Mouse (Mus musculus): ENCODE measurements around the gene Tanc1. TPM values are rescaled to one million over a fixed set of nuclear protein-coding genes. Genes with fewer than 3 reads are reported as not detected.

Gene Tanc1
- polyA plus RNA-seq, 1 experiment from 2014 or later, result 40.7 TPM

DNA sequence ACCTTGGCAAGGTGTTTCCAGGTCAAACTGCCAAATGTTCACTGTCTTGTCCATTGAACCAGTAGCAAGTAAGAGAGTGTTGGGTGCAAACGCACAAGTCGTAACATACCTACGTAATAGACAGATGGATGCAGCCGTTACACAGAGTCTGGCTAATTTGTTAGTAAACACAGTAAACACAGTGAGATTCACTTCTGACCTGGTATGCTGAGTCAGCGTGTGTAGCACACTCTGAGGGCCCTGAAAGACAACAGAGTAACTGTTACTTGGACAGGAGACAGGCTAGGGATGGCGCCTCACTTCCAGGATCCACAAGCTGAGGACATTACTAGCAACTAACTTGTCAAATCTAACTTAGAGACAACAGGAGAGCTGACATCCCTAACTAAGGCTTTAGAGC is 250.8 kb downstream of the Tanc1 start:
- H3K36me3 ChIP-seq, result peaks cover 32% of the 10 kb centered on the region

GRCm38 (mm10) chr2:59870526-59870925 is 258.7 kb downstream of the Tanc1 start:
- H3K36me3 ChIP-seq, result peaks cover 28% of the 10 kb centered on the region

More for the DNA sequence above, 250.8 kb downstream of the Tanc1 start:
- Histone ChIP-seq H3K9me3 (no peaks in the 10 kb centered on the region), H3K27ac (no peak overlapping the region), H3K4me1 (no peaks in the 10 kb centered on the region), H3K4me3 (no peak overlapping the region), H3K27me3 (ENCODE audit: insufficient read depth, poor library complexity, severe bottlenecking) (no peaks in the 10 kb centered on the region)
- DNase-seq (ENCODE audit: low spot score), result no peak
- 88% methylated on average over 6 of the region's 6 CpGs for WGBS

DNA sequence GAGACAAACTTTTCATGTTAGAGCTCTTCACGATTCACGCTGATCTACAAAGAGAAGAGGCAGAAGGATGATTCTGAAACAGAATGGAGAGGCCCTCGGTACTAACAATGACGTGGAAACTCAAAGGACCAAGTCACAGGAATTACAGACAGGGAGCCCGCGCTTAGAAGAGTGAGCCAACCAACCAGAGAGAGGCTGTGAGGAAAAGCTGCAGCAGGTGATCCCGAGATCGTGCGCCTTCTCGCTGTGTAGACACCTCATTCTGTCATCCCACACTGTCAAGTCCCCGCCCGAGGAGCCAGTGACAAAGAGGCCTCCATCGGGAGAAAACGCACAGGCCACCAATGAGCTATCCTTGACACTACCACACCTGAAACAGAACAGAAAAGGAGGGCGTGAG is 264.6 kb downstream of the Tanc1 start:
- Histone ChIP-seq H3K27ac (no peak overlapping the region), H3K27me3 (ENCODE audit: insufficient read depth, poor library complexity, severe bottlenecking) (no peaks in the 10 kb centered on the region), H3K4me3 (no peak overlapping the region), H3K36me3 (peaks cover 53% of the 10 kb centered on the region), H3K4me1 (peaks cover 6% of the 10 kb centered on the region; the same call in 1 of the 2 replicates), H3K9me3 (0 out of 2 replicates have a peak, but pooled peaks cover 2% of the 10 kb centered on the region)
- DNase-seq (ENCODE audit: low spot score), result no peak
- 89% methylated on average over 15 of the region's 15 CpGs for WGBS

More at GRCm38 (mm10) chr2:59870526-59870925, 258.7 kb downstream of the Tanc1 start:
- H3K9me3 ChIP-seq, result no peaks in the 10 kb centered on the region
- H3K27ac ChIP-seq, result no peak overlapping the region
- DNase-seq (ENCODE audit: low spot score), result no peak
- no peak overlapping the region for H3K4me3 ChIP-seq
- WGBS, result 86% methylated on average over 6 of the region's 6 CpGs
- H3K4me1 ChIP-seq, result no peaks in the 10 kb centered on the region
- H3K27me3 ChIP-seq (ENCODE audit: insufficient read depth, poor library complexity, severe bottlenecking), result no peaks in the 10 kb centered on the region

DNA sequence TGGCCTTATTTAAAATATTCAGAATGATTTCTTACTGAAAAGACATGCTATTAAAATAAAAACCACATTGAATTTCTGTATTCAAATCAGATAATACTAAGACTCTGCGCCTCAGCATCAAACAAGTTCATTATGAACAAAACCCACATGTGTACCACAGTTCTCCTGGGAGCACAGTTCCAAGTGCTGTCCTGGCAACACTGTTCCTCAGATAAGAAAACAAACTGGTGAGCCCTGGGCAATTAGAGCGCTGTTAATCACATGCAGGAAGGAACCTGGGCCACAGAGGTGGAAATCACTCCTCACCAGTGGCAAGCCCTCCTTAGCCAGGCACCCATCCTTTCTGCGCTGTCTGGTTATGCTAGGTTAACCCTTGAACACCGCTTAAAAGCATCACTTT is 265.5 kb downstream of the Tanc1 start:
- 79% methylated on average over 4 of the region's 4 CpGs for WGBS
- peaks cover 44% of the 10 kb centered on the region for H3K36me3 ChIP-seq

GRCm38 (mm10) chr2:59878221-59878620 is 266.4 kb downstream of the Tanc1 start:
- Histone ChIP-seq H3K36me3 (peaks cover 36% of the 10 kb centered on the region), H3K4me3 (no peak overlapping the region), H3K27ac (no peak overlapping the region), H3K4me1 (peaks cover 12% of the 10 kb centered on the region; the same call in 1 of the 2 replicates), H3K9me3 (0 out of 2 replicates have a peak, but pooled peaks cover 2% of the 10 kb centered on the region), H3K27me3 (ENCODE audit: insufficient read depth, poor library complexity, severe bottlenecking) (no peaks in the 10 kb centered on the region)
- 69% methylated on average over 19 of the region's 19 CpGs for WGBS
- no peak for DNase-seq (ENCODE audit: low spot score)

More for the DNA sequence above, 265.5 kb downstream of the Tanc1 start:
- Histone ChIP-seq H3K4me1 (peaks cover 9% of the 10 kb centered on the region; the same call in 1 of the 2 replicates), H3K4me3 (no peak overlapping the region), H3K9me3 (0 out of 2 replicates have a peak, but pooled peaks cover 2% of the 10 kb centered on the region), H3K27ac (no peak overlapping the region), H3K27me3 (ENCODE audit: insufficient read depth, poor library complexity, severe bottlenecking) (no peaks in the 10 kb centered on the region)
- DNase-seq (ENCODE audit: low spot score), result no peak

DNA sequence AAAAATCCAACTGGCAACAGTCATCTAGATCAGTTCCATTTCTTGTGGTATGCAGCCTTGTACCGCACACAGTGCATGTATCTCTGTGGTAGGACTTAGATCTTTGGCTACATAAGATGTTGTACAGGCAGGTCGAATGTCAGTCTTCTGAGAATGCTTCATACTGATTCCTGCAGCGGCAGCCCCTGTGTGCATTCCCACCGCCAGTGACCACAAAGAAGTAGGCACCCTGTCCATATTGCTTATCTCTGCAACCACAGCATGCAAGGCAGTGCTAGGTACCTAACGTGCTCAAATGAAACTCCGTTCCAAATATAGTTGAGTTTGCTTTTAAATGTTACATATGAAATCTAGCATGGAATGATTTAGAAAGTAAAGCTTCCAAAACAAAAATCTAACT is 269.6 kb downstream of the Tanc1 start:
- no peaks in the 10 kb centered on the region for H3K27me3 ChIP-seq (ENCODE audit: insufficient read depth, poor library complexity, severe bottlenecking)
- no peak for DNase-seq (ENCODE audit: low spot score)
- peak overlapping the region; percentile 78 for H3K4me3 ChIP-seq
- WGBS, result 60% methylated on average over 6 of the region's 6 CpGs
- 0 out of 2 replicates have a peak, but pooled peaks cover 2% of the 10 kb centered on the region for H3K9me3 ChIP-seq
- peaks cover 25% of the 10 kb centered on the region for H3K36me3 ChIP-seq
- peaks cover 12% of the 10 kb centered on the region; the same call in 1 of the 2 replicates for H3K4me1 ChIP-seq
- peak overlapping the region; percentile 92 for H3K27ac ChIP-seq

GRCm38 (mm10) chr2:59881831-59882741 is 270.2 kb downstream of the Tanc1 start, which contains the start of gene Wdsub1:
Gene Wdsub1 (minus strand): TSS chr2:59882591.
- peak within 1 kb of the TSS; percentile 92 for H3K27ac ChIP-seq
- 4% methylated on average over 57 of the region's 57 CpGs for WGBS

GRCm38 (mm10) chr2:59882742-59883281 is 271.0 kb downstream of the Tanc1 start:
- H3K4me1 ChIP-seq, result peaks cover 9% of the 10 kb centered on the region; the same call in 1 of the 2 replicates
- no peaks in the 10 kb centered on the region for H3K27me3 ChIP-seq (ENCODE audit: insufficient read depth, poor library complexity, severe bottlenecking)
- 66% methylated on average over 8 of the region's 8 CpGs for WGBS
- H3K27ac ChIP-seq, result peak overlapping the region; percentile 92
- no peak for DNase-seq (ENCODE audit: low spot score)
- peaks cover 17% of the 10 kb centered on the region for H3K36me3 ChIP-seq
- peak overlapping the region; percentile 78 for H3K4me3 ChIP-seq
- 0 out of 2 replicates have a peak, but pooled peaks cover 2% of the 10 kb centered on the region for H3K9me3 ChIP-seq

More at GRCm38 (mm10) chr2:59881831-59882741, 270.2 kb downstream of the Tanc1 start, which contains the start of gene Wdsub1:
- H3K27me3 ChIP-seq (ENCODE audit: insufficient read depth, poor library complexity, severe bottlenecking), result no peaks in the 10 kb centered on the region
- H3K4me3 ChIP-seq, result peak within 1 kb of the TSS; percentile 78
- DNase-seq (ENCODE audit: low spot score), result peak; percentile 98
- H3K9me3 ChIP-seq, result 0 out of 2 replicates have a peak, but pooled peaks cover 2% of the 10 kb centered on the region
- H3K36me3 ChIP-seq, result peaks cover 21% of the 10 kb centered on the region
- H3K4me1 ChIP-seq, result peaks cover 12% of the 10 kb centered on the region; the same call in 1 of the 2 replicates

- WGBS, result 85% methylated on average over 6 of the region's 6 CpGs
- no peaks in the 10 kb centered on the region for H3K9me3 ChIP-seq
- no peak overlapping the region for H3K27ac ChIP-seq
- peaks cover 17% of the 10 kb centered on the region for H3K36me3 ChIP-seq
- H3K4me3 ChIP-seq, result no peak overlapping the region
- no peaks in the 10 kb centered on the region for H3K4me1 ChIP-seq
- DNase-seq (ENCODE audit: low spot score), result no peak
- no peaks in the 10 kb centered on the region for H3K27me3 ChIP-seq (ENCODE audit: insufficient read depth, poor library complexity, severe bottlenecking)
Measured at GRCm38 (mm10) chr2:59889699-59890098, 277.9 kb downstream of the Tanc1 start.

Other genes starting within 250 kb of the Tanc1 start
- 0.50 TPM in 1 of 2 replicates, not detected in the other for gene Dapl1, start 127.4 kb upstream of the Tanc1 start, polyA plus RNA-seq (2016; fragmentation: Nextera tagmentation; extraction: Ambion mirVana)